Mouse (Mus musculus): ENCODE results near the gene Med18.

DNA sequence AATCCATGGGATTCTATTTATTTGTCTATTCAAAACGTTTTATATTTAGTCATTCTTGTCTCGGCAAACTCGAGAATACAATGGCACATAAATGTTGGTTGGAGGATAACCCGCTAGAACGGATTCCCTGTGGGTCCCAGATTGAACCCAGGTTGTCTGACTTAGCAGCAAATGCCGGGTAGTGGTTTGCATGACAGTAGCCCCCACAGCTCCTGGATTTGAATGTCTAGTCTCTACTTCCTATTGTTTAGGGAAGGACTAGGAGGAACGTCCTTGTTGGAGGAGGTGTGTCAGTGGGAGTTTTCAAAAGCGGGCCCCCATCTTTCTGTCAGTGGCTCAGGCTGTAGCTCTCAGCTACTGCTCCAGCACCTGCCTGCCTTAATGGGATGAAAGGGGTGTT lies 3.5 kb downstream of the Med18 start:
- TF ChIP-seq CTCF (IDR thresholded peaks at IDR 0.05) (no peak), EP300 (IDR thresholded peaks at IDR 0.05; ENCODE audit: insufficient read depth, low read depth, low read length) (no peak), POLR2A (IDR thresholded peaks at IDR 0.05; ENCODE audit: insufficient read depth, low read depth, low read length) (no peak)
